Mouse (Mus musculus): ENCODE data around the gene Srd5a1.

DNA sequence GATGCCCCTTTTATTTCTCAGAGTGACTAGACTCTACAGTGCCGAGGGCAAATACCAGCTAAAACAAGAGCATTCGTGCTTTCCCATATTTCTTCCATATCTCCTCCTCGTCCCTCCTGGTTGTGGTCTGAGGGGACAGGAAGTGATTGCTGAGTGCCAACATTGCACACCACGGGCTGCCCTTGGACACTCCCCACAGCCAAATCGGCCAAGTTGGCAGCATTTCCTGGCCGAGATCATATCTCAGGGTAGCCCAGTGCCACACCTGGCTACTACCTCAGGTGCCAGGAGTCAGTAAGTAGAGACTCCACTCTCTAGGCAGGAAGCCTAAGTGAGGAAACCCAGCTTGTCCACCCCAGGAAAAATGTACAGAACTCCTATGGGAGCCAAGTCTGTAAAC lies 70.0 kb downstream of the Srd5a1 start:
- no peak for TF ChIP-seq CTCF (IDR thresholded peaks at IDR 0.05; ENCODE audit: low read depth, low read length)
- no peak for TF ChIP-seq POLR2A (IDR thresholded peaks at IDR 0.05; ENCODE audit: borderline replicate concordance, low read depth, low read length)

Data from bone marrow macrophage, adult 2 months (primary cell).